Mouse (Mus musculus) heart, postnatal 14 days (tissue): ENCODE data around the gene Guca1a. TPM values are rescaled to one million over a fixed set of nuclear protein-coding genes. Genes with fewer than 3 reads are reported as not detected.

ENCODE experiments used
- DNase-seq, 2 experiments: peaks; one replicate each; pipeline ENCODE4 v3.0.0; 2021 to 2022
- intact Hi-C: fragments of 180-260 bp; cut with DNase I; formaldehyde crosslinking; loops from one replicate; pipeline ENCODE4 v1.15.1; 2025
- total RNA-seq, 2 experiments: library from RNA; stranded (reverse); gene quantifications; 2 replicates each; pipeline ENCODE4 v1.2.3; 2021

The Guca1a gene
- total RNA-seq, 2 experiments from 2014 or later, result 0.44 TPM; not detected in 1

- DNase-seq, result no peak
- intact Hi-C loops, result no loop called here
Measured at GRCm38 (mm10) chr17:47361343-47361742, 39.0 kb downstream of the Guca1a start.

- intact Hi-C loops, result no loop called here
- DNase-seq, result peak; percentile 48 to 56
Measured at GRCm38 (mm10) chr17:47359964-47360363, 40.4 kb downstream of the Guca1a start.

- intact Hi-C loops, result no loop called here
- DNase-seq, result no peak
Measured at GRCm38 (mm10) chr17:47349721-47350319, 50.6 kb downstream of the Guca1a start.

Other genes starting within 250 kb of the Guca1a start
- gene Mrps10, start 31.7 kb downstream of the Guca1a start, total RNA-seq, result 10 to 100 TPM; 25.1 to 26.2 TPM
- gene Guca1b, start 15.2 kb downstream of the Guca1a start, total RNA-seq, result under 1 TPM; 0.26 to 0.46 TPM
- gene AI661453, start 36.0 kb upstream of the Guca1a start, total RNA-seq, result 1 to 10 TPM; 1.8 to 2.1 TPM
- not detected for gene 1700001C19Rik, start 36.8 kb upstream of the Guca1a start, total RNA-seq
- gene Taf8, start 101.7 kb upstream of the Guca1a start, total RNA-seq, result 10 to 100 TPM; 14.9 to 15.6 TPM
- 100 to 1,000 TPM in 1 of 2 experiments, 10 to 100 TPM in 1; 93.8 to 126 TPM for gene Ccnd3, start 104.5 kb upstream of the Guca1a start, total RNA-seq
- gene Bysl, start 210.9 kb upstream of the Guca1a start, total RNA-seq, result 10 to 100 TPM; 14.0 to 15.8 TPM
- 10 to 100 TPM; 18.7 to 20.8 TPM for gene Med20, start 211.0 kb upstream of the Guca1a start, total RNA-seq
- 1 to 10 TPM; 1.9 to 2.5 TPM for gene Gm20517, start 211.0 kb upstream of the Guca1a start, total RNA-seq
- gene Usp49, start 230.1 kb upstream of the Guca1a start, total RNA-seq, result 1 to 10 TPM; 4.4 to 4.5 TPM